Mouse (Mus musculus) cortical plate, adult 2 months (tissue): ENCODE data around the gene Adk. TPM values are rescaled to one million over a fixed set of nuclear protein-coding genes. Genes with fewer than 3 reads are reported as not detected.

Experiments used
- H3K27ac ChIP-seq: fragments of 200-500 bp; 2 replicates; pipeline ENCODE4 v1.5.1; 2012; ENCODE audit warnings: low read length, control low read depth, inconsistent platforms; ENCODE audit not compliant: insufficient read depth
- H3K4me1 ChIP-seq: fragments of 200-500 bp; 2 replicates; pipeline ENCODE4 v1.6.1; 2011; ENCODE audit warnings: low read length; ENCODE audit not compliant: control insufficient read depth, insufficient read depth
- H3K4me3 ChIP-seq: fragments of 200-500 bp; 2 replicates; pipeline ENCODE4 v1.5.1; 2011; ENCODE audit warnings: mild to moderate bottlenecking, low read length, control low read depth; ENCODE audit not compliant: insufficient read depth
- CTCF ChIP-seq: fragments of 200-500 bp; IDR thresholded peaks from 2 replicates; pipeline ENCODE4 v1.5.1; 2011; ENCODE audit warnings: mild to moderate bottlenecking, control low read depth, low read length; ENCODE audit not compliant: insufficient read depth; ENCODE audit errors: extremely low read depth
- POLR2A ChIP-seq: fragments of 200-500 bp; IDR thresholded peaks from 2 replicates; pipeline ENCODE4 v1.6.1; 2011; ENCODE audit warnings: mild to moderate bottlenecking, low read length, control low read depth; ENCODE audit not compliant: insufficient read depth; ENCODE audit errors: extremely low read depth
- polyA plus RNA-seq: library from polyadenylated mRNA; depleted of rRNA; stranded (reverse); fragments of >200 nt; gene quantifications from 2 replicates; pipeline ENCODE4 v1.2.3, GENCODE M21; 2012

Gene Adk
- polyA plus RNA-seq, 1 experiment, result 65.2 TPM

DNA sequence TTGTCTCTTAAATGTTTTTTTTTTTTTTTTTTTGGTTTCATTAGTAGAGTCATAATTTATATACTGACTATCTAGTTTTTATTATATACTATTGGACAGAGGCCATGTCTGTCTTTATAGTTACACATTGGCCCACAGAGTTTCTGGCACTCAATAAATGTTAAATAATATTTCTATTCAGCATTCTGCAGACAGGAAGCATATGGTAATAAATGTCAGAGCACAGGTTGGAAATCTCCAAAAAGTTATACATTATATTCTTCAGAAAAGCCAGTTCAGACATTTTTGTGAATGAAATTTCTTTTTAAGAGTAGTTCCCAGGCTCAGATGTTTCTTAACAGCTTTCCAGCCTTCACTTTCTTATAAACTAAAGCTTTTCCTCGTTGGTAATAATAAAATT, 303.9 kb downstream of the Adk start:
- H3K4me3 ChIP-seq, result no peak overlapping the region
- TF ChIP-seq CTCF, result no peak
- H3K4me1 ChIP-seq, result no peaks in the 10 kb centered on the region
- no peak overlapping the region for H3K27ac ChIP-seq

GRCm38 (mm10) chr14:21359207-21359895, 307.0 kb downstream of the Adk start:
- Histone ChIP-seq H3K4me1 (no peaks in the 10 kb centered on the region), H3K27ac (no peak overlapping the region), H3K4me3 (no peak overlapping the region)
- TF ChIP-seq CTCF (no peak), POLR2A (no peak)

DNA sequence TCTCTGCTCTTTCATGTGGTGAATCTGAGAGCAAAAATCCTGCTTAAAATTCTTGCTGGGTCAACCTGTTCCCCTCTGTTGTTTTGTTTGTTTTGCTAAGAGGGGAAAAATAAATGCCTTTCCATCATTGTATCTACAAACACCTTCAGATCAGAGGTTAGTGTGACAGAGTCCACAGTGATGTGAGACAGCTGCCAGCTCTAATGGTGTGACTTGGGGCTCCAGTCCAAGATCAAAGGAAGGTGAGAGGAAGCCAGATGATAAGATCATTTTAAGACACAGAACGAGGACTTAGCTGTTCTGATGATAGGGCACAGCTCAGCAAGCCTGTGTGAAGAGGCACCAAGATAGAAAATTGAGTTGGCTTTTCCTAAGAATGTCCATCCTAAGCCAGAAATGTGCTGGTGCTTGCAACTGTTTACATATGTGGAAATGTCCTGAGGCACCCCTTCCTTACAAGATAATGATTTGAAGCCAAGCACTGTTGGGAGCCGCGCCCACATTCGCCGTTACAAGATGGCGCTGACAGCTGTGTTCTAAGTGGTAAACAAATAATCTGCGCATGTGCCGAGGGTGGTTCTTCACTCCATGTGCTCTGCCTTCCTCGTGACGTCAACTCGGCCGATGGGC, 307.6 kb downstream of the Adk start:
- no peaks in the 10 kb centered on the region for H3K4me1 ChIP-seq
- H3K27ac ChIP-seq, result no peak overlapping the region
- H3K4me3 ChIP-seq, result no peak overlapping the region
- TF ChIP-seq CTCF (no peak), POLR2A (no peak)

DNA sequence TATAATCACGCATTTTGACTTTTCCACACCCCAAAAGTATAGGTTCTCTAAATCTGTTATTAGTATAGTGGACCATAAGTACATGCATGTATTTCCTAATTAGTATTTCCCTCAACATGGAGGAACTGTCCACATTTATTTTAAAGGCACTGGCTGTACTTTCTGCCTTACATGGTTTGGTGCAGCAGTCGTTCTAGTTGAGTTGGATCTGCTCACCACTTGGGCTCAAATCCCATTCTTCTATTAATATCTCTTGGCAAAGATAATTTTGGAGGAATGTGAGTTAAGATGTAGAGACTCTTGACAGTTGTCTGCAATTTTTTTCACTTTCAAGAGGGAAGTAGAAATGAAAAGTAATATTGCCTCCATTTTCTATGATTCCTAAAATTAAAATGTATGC, 314.7 kb downstream of the Adk start:
- Histone ChIP-seq H3K4me3 (no peak overlapping the region), H3K27ac (0 out of 2 replicates have a peak overlapping the region, but pooled peaks have one; percentile 59), H3K4me1 (peaks cover 7% of the 10 kb centered on the region)
- TF ChIP-seq POLR2A (no peak), CTCF (no peak)

DNA sequence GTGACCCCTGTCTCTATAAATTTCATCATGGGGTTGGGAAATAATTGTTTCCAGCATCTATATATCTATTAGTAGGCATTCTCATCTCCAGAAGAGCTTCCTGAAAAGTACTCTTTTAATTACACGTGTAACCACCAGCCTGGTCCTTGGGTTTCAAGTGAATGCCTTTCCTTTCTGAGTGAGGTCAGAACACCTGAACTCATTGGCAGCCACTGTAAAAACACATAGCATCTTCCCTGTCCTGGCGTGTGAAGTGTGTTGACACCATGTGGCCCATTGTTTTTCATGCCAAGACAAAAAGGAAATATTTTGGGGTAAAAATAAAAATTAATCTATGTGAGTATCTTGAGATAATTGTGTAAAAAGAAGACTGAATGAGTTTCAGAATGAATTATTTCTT, 316.2 kb downstream of the Adk start:
- Histone ChIP-seq H3K4me1 (peaks cover 12% of the 10 kb centered on the region), H3K27ac (no peak overlapping the region), H3K4me3 (no peak overlapping the region)
- TF ChIP-seq CTCF, result no peak
- TF ChIP-seq POLR2A, result no peak

DNA sequence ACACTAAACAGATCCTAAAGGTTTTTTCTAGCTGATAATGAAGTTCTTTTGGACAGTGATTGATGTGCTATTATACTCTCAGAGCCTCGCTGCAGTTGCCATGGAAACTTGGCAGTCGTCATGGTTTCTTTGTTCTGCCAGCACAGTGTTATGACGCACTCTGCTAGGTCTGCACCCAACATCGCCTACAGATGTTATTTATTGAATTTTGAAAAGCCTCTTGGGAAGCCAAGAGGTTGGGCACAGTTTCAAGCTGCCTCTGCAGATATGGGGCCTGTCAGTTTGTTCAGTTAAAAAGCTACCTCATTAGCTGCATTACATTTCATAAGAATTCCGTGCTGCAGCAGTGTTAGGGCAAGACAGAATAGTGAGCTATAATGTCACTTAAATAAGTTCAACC, 316.8 kb downstream of the Adk start:
- no peak for TF ChIP-seq CTCF
- TF ChIP-seq POLR2A, result no peak
- no peak overlapping the region for H3K4me3 ChIP-seq
- H3K4me1 ChIP-seq, result peaks cover 12% of the 10 kb centered on the region
- no peak overlapping the region for H3K27ac ChIP-seq

GRCm38 (mm10) chr14:21371946-21372345, 319.6 kb downstream of the Adk start:
- peaks cover 12% of the 10 kb centered on the region for H3K4me1 ChIP-seq
- H3K27ac ChIP-seq, result peak overlapping the region; percentile 84
- no peak for TF ChIP-seq CTCF
- TF ChIP-seq POLR2A, result no peak
- H3K4me3 ChIP-seq, result no peak overlapping the region

DNA sequence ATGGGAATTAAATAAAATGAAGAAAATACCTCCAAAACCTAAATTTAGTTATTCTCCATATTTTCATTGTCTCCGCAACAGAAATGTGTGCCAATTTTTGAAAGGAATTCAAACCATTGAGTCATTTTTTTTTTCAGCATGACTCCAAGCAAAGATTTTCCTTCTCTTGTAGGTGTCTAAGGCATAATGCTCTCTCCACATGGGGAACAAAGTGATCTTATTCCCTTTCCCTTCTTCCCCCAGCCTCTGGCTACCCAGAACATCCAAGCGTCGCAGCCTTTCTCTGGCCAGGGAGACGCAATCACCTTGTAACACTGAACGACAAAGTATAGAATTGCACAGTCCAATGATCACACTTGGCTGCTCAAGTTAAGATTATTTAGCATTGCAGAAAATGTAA, 320.3 kb downstream of the Adk start:
- Histone ChIP-seq H3K27ac (peak overlapping the region; percentile 85; the same call in 1 of the 2 replicates), H3K4me1 (peaks cover 12% of the 10 kb centered on the region), H3K4me3 (no peak overlapping the region)
- TF ChIP-seq CTCF (no peak), POLR2A (no peak)

DNA sequence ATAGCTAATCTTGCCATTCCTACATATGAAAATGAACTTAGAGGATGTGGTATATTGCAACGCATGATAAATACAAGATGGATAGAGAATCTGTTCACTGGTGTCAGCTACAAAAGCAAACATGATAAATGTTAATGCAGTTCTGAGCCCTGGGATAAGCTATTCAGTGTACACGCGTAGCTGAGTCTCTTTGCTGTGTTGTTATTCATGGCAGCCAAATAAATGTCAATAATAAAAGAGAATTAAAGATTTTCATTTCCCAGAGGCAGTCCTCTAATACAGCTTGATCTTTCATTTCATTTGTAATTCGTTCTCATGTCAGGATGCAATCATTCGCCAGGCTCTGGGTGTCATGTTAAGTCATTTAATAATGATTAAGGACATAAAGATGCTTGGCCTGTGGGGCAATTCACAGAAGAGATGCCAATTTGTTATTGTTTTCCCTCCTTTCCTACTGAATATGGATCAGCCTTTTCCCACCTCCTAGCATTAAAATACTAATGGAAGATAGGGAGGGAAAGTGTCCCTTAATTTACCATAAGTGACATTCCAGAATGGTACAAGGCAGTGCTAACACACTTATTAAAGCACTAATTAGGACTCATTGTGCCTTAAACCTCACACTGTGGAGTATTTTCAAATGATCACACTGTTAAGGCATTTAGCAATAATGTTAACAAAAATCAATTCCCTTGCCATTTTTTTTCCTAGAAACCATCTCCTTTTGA, 331.5 kb downstream of the Adk start:
- Histone ChIP-seq H3K4me3 (no peak overlapping the region), H3K27ac (no peak overlapping the region), H3K4me1 (no peaks in the 10 kb centered on the region)
- no peak for TF ChIP-seq POLR2A
- TF ChIP-seq CTCF, result no peak
